Mouse (Mus musculus) heart, embryonic 12.5 days (tissue): ENCODE measurements at regions not wholly inside any gene's neighbourhood (a gene's known extent, or its start where the extent isn't known, plus 50 kb on each side); places are given as distances from the start of the nearest gene placed in this dataset.

Source experiments
- ATAC-seq: fragments of 200-750 bp; cut with Nextera tagmentation; 2 replicates; pipeline ENCODE4 v1.8.0; 2017; ENCODE audit warnings: moderate TSS enrichment, moderate library complexity; ENCODE audit not compliant: insufficient number of reproducible peaks, low FRiP score
- H3K27ac ChIP-seq: fragments of 300-500 bp; sonication (generic); 2 replicates; pipeline ENCODE4 v1.5.1; 2016; ENCODE audit warnings: mild to moderate bottlenecking, moderate library complexity; ENCODE audit not compliant: poor library complexity, severe bottlenecking
- H3K27me3 ChIP-seq: fragments of 300-500 bp; sonication (generic); replicated peaks from 2 replicates; pipeline ENCODE4 v1.6.1; 2016; ENCODE audit warnings: mild to moderate bottlenecking, moderate library complexity
- H3K36me3 ChIP-seq: fragments of 300-500 bp; sonication (generic); 2 replicates; pipeline ENCODE4 v1.6.1; 2016; ENCODE audit warnings: mild to moderate bottlenecking, moderate library complexity
- H3K4me1 ChIP-seq: fragments of 300-500 bp; sonication (generic); replicated peaks from 2 replicates; pipeline ENCODE4 v1.6.1; 2016; ENCODE audit warnings: mild to moderate bottlenecking
- H3K4me2 ChIP-seq: fragments of 300-500 bp; sonication (generic); 2 replicates; pipeline ENCODE4 v1.6.1; 2016; ENCODE audit warnings: mild to moderate bottlenecking, moderate library complexity
- H3K4me3 ChIP-seq: fragments of 300-500 bp; sonication (generic); 2 replicates; pipeline ENCODE4 v1.5.1; 2016; ENCODE audit warnings: mild to moderate bottlenecking
- H3K9ac ChIP-seq: fragments of 300-500 bp; sonication (generic); 2 replicates; pipeline ENCODE4 v1.6.1; 2016; ENCODE audit warnings: mild to moderate bottlenecking, moderate library complexity
- H3K9me3 ChIP-seq: fragments of 300-500 bp; sonication (generic); replicated peaks from 2 replicates; pipeline ENCODE4 v1.6.1; 2016; ENCODE audit warnings: mild to moderate bottlenecking, moderate library complexity
- WGBS: fragments of 180-500 bp; shearing (Covaris S2); methylation state at CpG from one replicate; pipeline ENCODE4 v1.1.7; 2016; 5-methylcytosine and 5-hydroxymethylcytosine counted together

- Histone ChIP-seq H3K4me1 (peaks cover 36% of the 10 kb centered on the region), H3K36me3 (no peaks in the 10 kb centered on the region), H3K27ac (no peak overlapping the region), H3K9ac (no peak overlapping the region), H3K4me3 (no peak overlapping the region), H3K9me3 (peaks cover 3% of the 10 kb centered on the region; the same call in 1 of the 2 replicates), H3K4me2 (no peak overlapping the region), H3K27me3 (no peaks in the 10 kb centered on the region)
- WGBS: 79% methylated on average over 2 of the region's 2 CpGs
- no peak for ATAC-seq
Observed at GRCm38 (mm10) chr7:75400471-75400870, 54.9 kb upstream of the Akap13 start.

- peak overlapping the region; percentile 87 for H3K27ac ChIP-seq
- no peak overlapping the region for H3K4me3 ChIP-seq
- no peaks in the 10 kb centered on the region for H3K36me3 ChIP-seq
- no peaks in the 10 kb centered on the region for H3K27me3 ChIP-seq
- peaks cover 13% of the 10 kb centered on the region for H3K4me1 ChIP-seq
- WGBS: 55% methylated on average over 3 of the region's 3 CpGs
- H3K9ac ChIP-seq: no peak overlapping the region
- peak; percentile 77 for ATAC-seq
- no peak overlapping the region for H3K4me2 ChIP-seq
- peaks cover 3% of the 10 kb centered on the region; the same call in 1 of the 2 replicates for H3K9me3 ChIP-seq
Observed at GRCm38 (mm10) chr7:75404955-75405354, 50.4 kb upstream of the Akap13 start.
